Mouse (Mus musculus): ENCODE results near the gene BC017158.

DNA sequence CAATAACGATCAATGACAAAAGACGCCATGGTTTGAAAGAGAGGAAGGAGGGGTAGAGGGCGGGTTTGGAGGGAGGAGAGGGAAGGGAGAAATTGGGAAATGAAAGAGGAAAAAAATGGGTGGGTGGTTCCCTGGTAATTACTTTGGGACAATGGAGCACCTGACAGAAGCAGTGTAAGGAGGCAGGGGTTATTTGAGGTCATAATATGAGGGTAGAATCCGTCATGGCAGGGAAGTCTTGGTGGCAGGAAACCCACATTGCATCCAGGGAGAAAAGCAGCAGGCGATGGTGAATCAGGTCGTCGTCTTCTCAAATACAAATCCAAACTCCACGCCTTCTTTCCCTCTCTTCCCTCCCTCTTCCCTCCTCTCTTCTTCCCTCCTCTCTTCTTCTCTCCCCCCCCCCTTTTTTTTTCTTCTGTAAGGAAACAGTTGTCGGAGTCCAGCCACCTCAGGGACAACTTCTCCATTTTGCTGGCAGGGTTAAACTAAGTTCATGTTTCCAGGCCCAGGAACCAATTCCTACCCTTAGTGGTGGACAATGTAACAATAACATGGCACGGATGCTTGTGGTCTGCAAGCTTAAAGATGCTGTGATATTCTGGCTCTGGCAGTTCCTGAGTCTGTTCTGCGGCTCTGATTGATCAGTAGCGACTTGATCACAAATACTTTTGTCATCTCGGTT, 14.5 kb upstream of the BC017158 start:
- TF ChIP-seq CTCF (IDR thresholded peaks at IDR 0.05; ENCODE audit: low read depth) (no peak), EP300 (IDR thresholded peaks at IDR 0.05; ENCODE audit: low read depth) (no peak)
